Mouse (Mus musculus) G1E (cell line): ENCODE results near the gene Tia1.

Source experiments
- CTCF ChIP-seq: IDR thresholded peaks from 2 replicates; pipeline ENCODE4 v1.5.1; 2012; ENCODE audit warnings: low read depth, low read length, inconsistent platforms, mixed read lengths
- GATA1 ChIP-seq: IDR thresholded peaks from 2 replicates; pipeline ENCODE4 v1.6.1; 2012; ENCODE audit warnings: borderline replicate concordance, low read length, inconsistent platforms, mixed read lengths
- GATA2 ChIP-seq: IDR thresholded peaks from 2 replicates; pipeline ENCODE4 v1.6.1; 2012; ENCODE audit warnings: low read depth, low read length, inconsistent platforms, borderline replicate concordance
- POLR2AphosphoS5 ChIP-seq: IDR thresholded peaks from 2 replicates; pipeline ENCODE4 v1.6.1; 2012; ENCODE audit warnings: low read depth, low read length, inconsistent platforms; ENCODE audit not compliant: insufficient replicate concordance
- TAL1 ChIP-seq: conservative IDR thresholded peaks from 2 replicates; pipeline ENCODE4 v1.6.1; 2012; ENCODE audit warnings: low read depth, low read length, inconsistent platforms, mixed read lengths

- TF ChIP-seq CTCF (no peak; the same call in 1 of the 2 replicates), TAL1 (no peak), GATA1 (no peak), POLR2AphosphoS5 (no peak), GATA2 (no peak)
Measured at GRCm38 (mm10) chr6:86437711-86438110, 33.7 kb downstream of the Tia1 start.
